Mouse (Mus musculus) CD4-positive, CD25-positive, alpha-beta regulatory T cell, adult 9 weeks (primary cell): ENCODE results near the gene Sprr1b. TPM values are rescaled to one million over a fixed set of nuclear protein-coding genes. Genes with fewer than 3 reads are reported as not detected.

Source experiments
- polyA plus RNA-seq: library from polyadenylated mRNA; unstranded; fragments of 100-300 nt; shearing (Covaris generic); gene quantifications from one replicate; pipeline ENCODE4 v1.2.1, GENCODE M21; 2017

Gene Sprr1b
- not detected for polyA plus RNA-seq

DNA sequence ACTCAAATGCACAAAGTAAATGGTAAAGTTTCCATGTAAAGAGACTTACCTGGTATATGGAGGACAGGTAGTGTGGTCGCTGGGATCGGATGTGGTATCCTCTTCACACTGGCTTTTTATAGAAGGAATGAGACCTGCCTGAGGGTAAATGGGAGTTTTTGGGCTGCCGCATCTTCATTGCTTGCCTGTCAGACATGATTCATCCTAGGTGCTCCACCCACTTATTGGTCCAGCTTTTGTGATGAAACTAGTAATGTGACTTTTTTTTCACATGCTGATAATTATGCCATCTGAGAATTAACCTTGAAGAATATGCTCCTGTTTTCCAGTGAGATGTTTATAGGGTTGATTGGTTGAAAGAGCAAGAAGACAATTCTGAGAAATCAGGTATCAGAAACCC is at the start of gene Sprr1b:
Gene Sprr1b, minus strand, starts transcription at position 101 of the 400 bp plus-strand sequence.

DNA sequence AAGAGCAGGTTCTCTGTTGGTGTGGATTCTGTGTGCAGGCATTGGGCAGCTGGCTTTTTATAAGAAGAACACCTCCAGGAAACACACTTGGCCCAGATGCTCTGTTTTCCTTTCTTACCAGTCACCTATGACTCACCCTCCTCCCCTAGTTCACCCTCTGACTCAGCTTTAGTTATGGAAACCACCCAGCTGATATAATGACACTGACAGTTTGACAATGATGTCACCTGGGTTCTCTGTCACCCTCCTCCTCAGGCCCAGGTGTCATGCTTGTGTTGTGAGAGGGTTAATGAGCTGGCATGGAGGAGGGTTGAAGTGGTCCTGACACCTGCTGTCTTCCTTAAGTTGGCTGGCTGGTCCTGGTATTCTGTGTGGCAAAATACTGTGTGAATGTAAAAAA is 47.3 kb upstream of the Sprr1b start, which contains the start of gene Sprr1a:
Gene Sprr1a, minus strand, starts transcription at position 33 of the 400 bp plus-strand sequence.

GRCm38 (mm10) chr3:92458620-92459019 is 20.0 kb upstream of the Sprr1b start, which contains the start of gene Sprr3:
Gene Sprr3 (minus strand): TSS chr3:92458720.

DNA sequence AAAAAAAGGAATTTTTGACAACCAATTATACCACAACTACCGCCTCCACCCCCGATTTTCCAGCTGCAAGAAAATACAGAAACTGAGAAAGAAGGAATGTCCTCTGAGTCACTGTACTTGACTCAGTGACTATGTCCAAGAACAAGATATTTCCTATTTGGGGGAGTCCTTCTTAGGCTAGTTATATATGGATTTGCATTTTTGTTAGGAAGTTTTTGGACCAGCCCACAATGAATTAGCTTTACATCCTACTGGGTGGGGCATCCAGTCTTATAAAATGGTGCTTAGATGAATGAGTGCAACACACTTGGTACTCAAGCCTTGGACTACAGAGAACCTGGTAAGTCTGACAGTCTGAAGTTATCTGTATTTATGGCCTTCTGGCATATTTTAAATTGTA is 6.3 kb downstream of the Sprr1b start, which contains the start of gene Sprr2k:
Gene Sprr2k, plus strand, starts transcription at position 301 of the 400 bp plus-strand sequence.

DNA sequence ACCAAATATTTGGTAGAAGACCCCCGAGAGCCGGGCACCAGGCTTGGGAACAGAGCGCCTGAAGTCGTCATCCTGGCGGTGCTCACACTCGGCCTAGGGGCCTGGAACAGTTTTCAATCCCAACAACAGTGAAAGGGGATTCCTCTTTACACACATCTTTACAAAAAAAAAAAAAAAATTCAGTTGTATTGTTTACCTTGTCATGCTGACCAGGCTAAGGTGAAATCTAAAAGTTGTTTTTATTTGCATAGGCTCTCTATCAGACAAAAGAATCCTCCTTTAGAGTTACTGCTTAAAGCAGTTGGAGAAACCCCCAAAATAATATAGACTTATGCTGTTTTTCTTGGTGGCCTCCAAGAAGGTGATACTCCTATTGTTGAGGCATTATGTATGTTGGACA is 9.3 kb downstream of the Sprr1b start, which contains the start of gene Gm9774:
Gene Gm9774, minus strand, starts transcription at position 101 of the 400 bp plus-strand sequence.

GRCm38 (mm10) chr3:92417782-92418181 is 20.8 kb downstream of the Sprr1b start, which contains the start of gene Sprr2j-ps:
Gene Sprr2j-ps (plus strand): TSS chr3:92418082.

DNA sequence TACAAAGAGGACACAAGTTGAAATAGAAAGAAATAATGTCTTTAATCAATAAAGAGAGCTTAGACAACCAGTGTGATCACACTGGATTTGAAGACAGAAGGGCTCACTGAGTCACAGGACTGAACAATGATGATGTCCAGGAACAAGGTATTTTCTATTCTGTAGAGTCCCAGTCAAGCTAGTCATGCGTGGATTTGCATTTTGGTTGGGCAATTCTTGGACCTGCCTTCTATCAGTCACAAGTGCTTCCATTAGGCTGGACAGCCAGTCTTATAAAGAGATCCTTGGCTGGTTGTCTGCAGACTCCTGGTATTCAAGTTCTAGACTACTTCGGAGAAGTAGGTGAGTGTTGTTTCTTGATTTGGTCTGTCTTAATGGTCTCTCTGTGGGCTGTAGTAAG is 30.9 kb downstream of the Sprr1b start, which contains the start of gene Sprr2i:
Gene Sprr2i, plus strand, starts transcription at position 301 of the 400 bp plus-strand sequence.

Other genes starting within 250 kb of the Sprr1b start
- gene Sprr2a1, start 223.0 kb downstream of the Sprr1b start, polyA plus RNA-seq = not detected
- not detected for gene Sprr2a2, start 222.9 kb downstream of the Sprr1b start, polyA plus RNA-seq
- gene Sprr2a3, start 153.4 kb downstream of the Sprr1b start, polyA plus RNA-seq = not detected
- not detected for gene Sprr2b, start 122.2 kb downstream of the Sprr1b start, polyA plus RNA-seq
- not detected for gene Sprr2d, start 99.6 kb downstream of the Sprr1b start, polyA plus RNA-seq
- gene Sprr2e, start 86.6 kb downstream of the Sprr1b start, polyA plus RNA-seq = not detected
- gene Sprr2f, start 73.6 kb downstream of the Sprr1b start, polyA plus RNA-seq = not detected
- not detected for gene Sprr2h, start 53.1 kb downstream of the Sprr1b start, polyA plus RNA-seq
- not detected for gene Sprr2i, start 30.8 kb downstream of the Sprr1b start, polyA plus RNA-seq
- gene Sprr2j-ps, start 20.7 kb downstream of the Sprr1b start, polyA plus RNA-seq = not detected
- 25.1 TPM for gene Gm9774, start 9.4 kb downstream of the Sprr1b start, polyA plus RNA-seq
- not detected for gene Sprr2k, start 6.2 kb downstream of the Sprr1b start, polyA plus RNA-seq
- not detected for gene Sprr3, start 19.9 kb upstream of the Sprr1b start, polyA plus RNA-seq
- gene Sprr1a, start 47.1 kb upstream of the Sprr1b start, polyA plus RNA-seq = not detected
- gene Sprr4, start 61.7 kb upstream of the Sprr1b start, polyA plus RNA-seq = not detected
- not detected for gene 2310046K23Rik, start 95.7 kb upstream of the Sprr1b start, polyA plus RNA-seq
- not detected for gene Ivl, start 134.9 kb upstream of the Sprr1b start, polyA plus RNA-seq
- gene Smcp, start 150.2 kb upstream of the Sprr1b start, polyA plus RNA-seq = not detected
- not detected for gene 2210017I01Rik, start 168.7 kb upstream of the Sprr1b start, polyA plus RNA-seq
- not detected for gene Lce6a, start 182.9 kb upstream of the Sprr1b start, polyA plus RNA-seq
- gene Lce1a1, start 209.5 kb upstream of the Sprr1b start, polyA plus RNA-seq = not detected
- not detected for gene Lce1b, start 218.1 kb upstream of the Sprr1b start, polyA plus RNA-seq
- not detected for gene Lce1a2, start 231.5 kb upstream of the Sprr1b start, polyA plus RNA-seq
- not detected for gene Lce1c, start 240.5 kb upstream of the Sprr1b start, polyA plus RNA-seq
- not detected for gene Lce1d, start 248.4 kb upstream of the Sprr1b start, polyA plus RNA-seq